Mouse (Mus musculus): ENCODE data around the gene Castor2. TPM values are rescaled to one million over a fixed set of nuclear protein-coding genes. Genes with fewer than 3 reads are reported as not detected.

The Castor2 gene
- 10 to 100 TPM; 57.1 to 58.0 TPM for total RNA-seq (2021)
- long read RNA-seq, full-length matches to known transcripts = 4 of 27 reads
- long read RNA-seq, partial matches to known transcripts = 1 of 27 reads
- long read RNA-seq, other reads (novel, unspliced or antisense) = 22 of 27 reads

GRCm38 (mm10) chr5:134099496-134100211, at the start of gene Castor2:
TSS of gene Castor2 (plus strand) at chr5:134099711.
- peak; percentile 96 to 98 for DNase-seq (ENCODE audit: low spot score in 2 of 2)

DNA sequence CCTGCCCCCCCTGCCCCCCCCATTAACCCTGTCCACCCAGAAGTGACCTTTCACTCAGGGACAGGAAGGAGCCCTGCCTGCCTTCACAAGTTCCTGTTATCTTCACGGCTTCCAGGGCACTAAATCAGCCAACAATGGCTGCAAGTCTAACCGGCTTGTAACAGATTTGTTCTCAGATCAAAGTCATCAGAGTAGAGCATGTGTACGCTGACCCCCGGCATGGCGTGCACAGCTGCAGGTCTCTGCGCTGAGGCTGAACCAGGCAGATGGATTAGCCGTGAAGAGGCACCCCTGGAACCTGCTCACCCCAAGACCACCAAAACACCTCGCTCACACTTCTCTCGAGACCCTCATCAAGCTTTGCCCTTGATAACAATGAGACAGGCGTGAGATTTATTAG, 48.8 kb upstream of the Castor2 start:
- DNase-seq (ENCODE audit: low spot score in 2 of 2) = no peak

DNA sequence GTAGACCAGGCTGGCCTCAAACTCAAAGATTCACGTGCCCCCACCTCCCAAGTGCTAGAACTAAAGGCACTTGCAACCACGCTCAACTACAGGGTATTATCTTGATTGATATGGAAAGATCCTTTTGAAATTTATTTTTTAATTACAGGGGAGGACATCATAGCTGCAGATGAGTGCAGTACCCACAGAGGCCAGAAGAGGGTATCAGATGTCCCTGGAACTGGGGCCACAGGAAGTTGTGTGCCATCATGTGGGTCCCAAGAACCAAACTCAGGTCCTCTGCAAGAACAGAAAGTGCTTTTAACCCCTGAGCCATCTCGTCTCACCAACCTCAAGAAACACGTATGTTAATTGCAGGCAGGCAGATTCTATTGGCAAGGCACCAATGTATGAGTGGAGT, 46.9 kb upstream of the Castor2 start:
- no peak for DNase-seq (ENCODE audit: low spot score in 2 of 2)

- DNase-seq (ENCODE audit: low spot score in 2 of 2) = no peak
These were observed 45.0 kb upstream of the Castor2 start for GRCm38 (mm10) chr5:134054496-134054895.

DNA sequence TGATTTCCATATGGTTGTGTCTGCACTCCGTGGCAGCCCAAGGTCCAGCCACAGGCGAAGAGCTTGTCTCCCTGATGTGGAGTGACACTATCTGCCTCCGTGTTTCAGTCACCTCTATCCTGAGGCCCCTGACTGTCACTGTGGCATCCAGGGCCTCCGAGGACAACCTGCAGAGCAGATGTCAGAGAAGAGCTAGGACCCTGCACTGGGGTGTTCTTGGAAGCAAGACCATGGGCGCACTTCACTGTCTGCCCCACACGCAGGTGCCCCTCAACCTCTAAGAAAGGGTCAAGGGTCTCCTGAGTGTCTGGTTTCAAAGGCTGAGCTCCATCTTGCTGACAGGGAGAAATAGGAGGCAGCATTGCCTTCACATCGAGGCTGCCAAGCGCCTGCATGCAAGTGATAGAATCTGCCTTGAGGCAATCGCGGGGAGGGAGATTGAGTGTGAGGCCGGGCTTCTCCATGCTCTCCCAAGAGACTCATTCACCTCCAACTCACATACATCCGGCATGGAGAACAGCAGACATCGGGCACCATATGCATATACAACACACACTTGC, 40.6 kb upstream of the Castor2 start:
- no peak for DNase-seq (ENCODE audit: low spot score in 2 of 2)

- DNase-seq (ENCODE audit: low spot score in 2 of 2) = peak; percentile 96 to 97
These were observed 36.0 kb upstream of the Castor2 start for GRCm38 (mm10) chr5:134063362-134064064.

DNA sequence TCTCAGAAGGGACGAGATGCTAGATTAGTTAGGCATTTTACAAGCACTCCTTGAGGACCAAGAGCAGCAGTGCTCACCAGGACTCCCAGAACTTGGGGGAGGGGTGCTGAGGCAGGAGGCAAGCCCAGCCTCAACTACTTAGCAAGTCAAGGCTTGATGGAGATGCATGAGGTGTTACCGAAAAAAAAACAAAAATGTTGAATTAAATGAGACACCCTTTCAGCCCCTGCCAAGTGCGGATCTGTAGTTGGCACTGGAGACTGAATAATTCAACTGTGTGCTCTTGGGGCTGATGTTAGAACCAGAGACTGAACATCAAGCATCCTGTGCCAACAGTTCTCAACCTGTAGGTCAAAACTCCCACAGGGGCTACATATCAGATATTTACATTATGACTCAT, 33.2 kb upstream of the Castor2 start:
- no peak for DNase-seq (ENCODE audit: low spot score in 2 of 2)

- DNase-seq (ENCODE audit: low spot score in 2 of 2) = peak in 1 of 2 experiments; percentile 29
These were observed 31.6 kb upstream of the Castor2 start for GRCm38 (mm10) chr5:134067924-134068323.

GRCm38 (mm10) chr5:134073512-134074041, 25.9 kb upstream of the Castor2 start:
- DNase-seq (ENCODE audit: low spot score in 2 of 2) = peak; percentile 72 to 81

DNA sequence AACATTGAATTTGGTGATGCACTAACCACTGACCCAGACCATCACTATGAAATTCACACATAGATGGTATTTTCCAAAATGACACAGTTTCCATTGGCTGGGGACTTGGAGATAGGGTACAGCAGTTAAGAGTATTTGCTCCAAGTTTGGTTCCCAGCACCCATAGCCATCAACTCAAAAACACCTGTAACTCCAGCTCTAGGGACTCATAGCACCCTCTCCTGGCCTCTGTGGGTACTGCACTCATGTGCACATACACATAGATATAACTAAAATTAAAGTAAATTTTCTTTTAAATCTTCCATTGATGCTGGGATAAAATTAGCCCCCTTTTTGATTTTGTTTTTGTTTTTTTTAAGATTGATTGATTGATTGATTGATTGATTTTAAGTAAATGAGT, 25.1 kb upstream of the Castor2 start:
- DNase-seq (ENCODE audit: low spot score in 2 of 2) = no peak

DNA sequence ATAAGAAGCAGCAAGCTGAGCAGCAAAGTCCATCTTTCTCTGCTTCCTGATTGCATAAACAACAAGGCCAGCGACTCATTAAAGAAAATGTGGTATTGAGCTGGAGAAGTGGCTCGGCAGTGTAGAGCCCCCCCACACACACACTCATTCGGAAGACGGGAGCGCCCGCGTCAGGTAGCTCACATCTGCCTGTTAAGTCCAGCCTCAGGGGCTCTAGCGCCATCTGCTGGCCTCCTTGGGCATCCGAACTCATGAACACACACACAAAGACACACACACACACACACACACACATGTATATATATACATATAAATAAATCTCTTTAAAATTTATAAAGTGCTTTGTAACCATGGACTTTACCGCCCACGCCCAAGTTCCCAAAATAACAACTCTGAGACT, 23.3 kb upstream of the Castor2 start:
- DNase-seq (ENCODE audit: low spot score in 2 of 2) = no peak

GRCm38 (mm10) chr5:134080685-134081548, 18.6 kb upstream of the Castor2 start:
- DNase-seq (ENCODE audit: low spot score in 2 of 2) = peak in 1 of 2 experiments; percentile 33

GRCm38 (mm10) chr5:134085227-134085626, 14.3 kb upstream of the Castor2 start:
- DNase-seq (ENCODE audit: low spot score in 2 of 2) = no peak

DNA sequence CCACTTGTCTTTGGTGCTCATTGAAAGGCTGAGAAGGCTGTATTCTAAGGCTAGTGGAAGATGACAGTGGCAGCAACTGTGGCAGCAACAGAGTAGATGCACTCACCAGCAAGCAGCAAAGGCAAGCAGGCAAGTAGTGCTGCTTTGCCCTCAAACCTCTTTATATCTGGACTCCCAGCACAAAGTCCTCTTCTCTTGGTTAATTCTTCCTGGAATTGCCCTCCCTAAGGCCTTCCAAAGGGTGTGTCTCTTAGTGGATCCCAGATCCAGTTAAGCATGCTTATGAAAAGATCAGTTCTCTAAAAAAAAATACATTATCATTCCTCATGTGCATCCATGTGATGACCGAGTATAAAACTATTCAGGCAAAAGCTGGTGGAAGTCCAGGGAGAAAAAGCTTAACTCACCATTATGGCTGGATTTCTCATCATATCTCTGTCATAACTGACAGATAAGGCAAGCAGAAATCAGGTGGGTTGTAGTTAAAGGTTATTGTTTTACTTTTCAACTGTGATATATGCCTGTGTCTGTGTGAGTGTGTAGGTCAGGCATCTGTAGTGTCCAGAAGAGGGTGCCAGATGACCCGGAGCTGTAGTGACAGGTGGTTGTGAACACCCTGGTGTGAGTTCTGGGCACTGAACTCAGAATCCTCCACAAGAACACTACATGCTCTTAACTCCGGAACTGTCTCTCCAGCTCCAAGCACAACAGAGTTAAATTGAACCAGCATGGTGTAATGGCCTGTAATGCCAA, 13.4 kb upstream of the Castor2 start:
- DNase-seq (ENCODE audit: low spot score in 2 of 2) = no peak

- DNase-seq (ENCODE audit: low spot score in 2 of 2) = no peak
These were observed 12.3 kb upstream of the Castor2 start for GRCm38 (mm10) chr5:134087211-134087610.

DNA sequence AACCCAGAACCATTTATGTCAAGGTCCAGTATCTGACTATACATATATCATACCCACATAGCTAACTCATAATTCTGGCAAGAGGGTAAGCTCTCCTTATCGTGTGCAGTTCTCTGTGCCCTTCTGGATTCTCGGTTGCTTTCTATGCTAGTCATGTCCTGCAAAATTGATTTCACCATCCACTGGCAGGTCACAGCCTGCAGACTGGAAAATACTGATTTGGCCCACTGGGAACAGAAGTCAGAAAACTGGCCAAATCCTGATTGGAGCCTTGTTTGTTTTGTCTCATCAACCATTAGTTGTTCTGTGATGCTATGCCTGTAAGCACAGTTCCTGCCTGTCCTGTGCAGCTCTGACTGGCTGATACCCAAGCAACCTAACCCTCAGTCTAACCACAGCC, 3.7 kb upstream of the Castor2 start:
- no peak for DNase-seq (ENCODE audit: low spot score in 2 of 2)

GRCm38 (mm10) chr5:134098341-134098902, 1.1 kb upstream of the Castor2 start:
- peak in 1 of 2 experiments; percentile 21 for DNase-seq (ENCODE audit: low spot score in 2 of 2)

- peak; percentile 56 to 71 for DNase-seq (ENCODE audit: low spot score in 2 of 2)
These were observed 535 bp upstream of the Castor2 start for GRCm38 (mm10) chr5:134098976-134099375.

DNA sequence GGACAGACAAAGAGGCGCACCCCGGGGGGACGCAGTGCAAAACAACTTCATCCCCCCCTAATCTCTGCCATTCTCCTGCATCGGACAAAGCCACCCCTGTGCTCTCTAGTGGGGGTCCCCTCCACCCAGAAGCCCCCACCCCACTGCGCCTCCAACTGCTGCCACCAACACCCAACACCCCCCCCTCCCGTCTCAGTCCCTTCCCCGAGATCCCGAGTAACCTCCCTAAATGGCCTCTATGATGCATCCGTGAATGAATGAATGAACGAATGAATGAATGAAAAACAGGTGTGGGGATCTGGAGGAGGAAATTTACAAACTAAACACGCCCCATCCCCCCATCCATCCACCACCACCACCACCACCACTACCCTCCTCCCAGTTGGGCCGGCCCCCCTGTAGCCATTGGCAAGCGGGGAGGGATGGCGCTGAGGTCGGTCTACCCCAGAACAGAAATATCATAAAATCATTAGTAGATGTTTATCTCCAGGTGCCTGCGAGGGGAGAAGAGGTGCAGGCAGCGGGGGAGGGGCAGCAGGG, 791 bp downstream of the Castor2 start:
- peak; percentile 30 to 37 for DNase-seq (ENCODE audit: low spot score in 2 of 2)

DNA sequence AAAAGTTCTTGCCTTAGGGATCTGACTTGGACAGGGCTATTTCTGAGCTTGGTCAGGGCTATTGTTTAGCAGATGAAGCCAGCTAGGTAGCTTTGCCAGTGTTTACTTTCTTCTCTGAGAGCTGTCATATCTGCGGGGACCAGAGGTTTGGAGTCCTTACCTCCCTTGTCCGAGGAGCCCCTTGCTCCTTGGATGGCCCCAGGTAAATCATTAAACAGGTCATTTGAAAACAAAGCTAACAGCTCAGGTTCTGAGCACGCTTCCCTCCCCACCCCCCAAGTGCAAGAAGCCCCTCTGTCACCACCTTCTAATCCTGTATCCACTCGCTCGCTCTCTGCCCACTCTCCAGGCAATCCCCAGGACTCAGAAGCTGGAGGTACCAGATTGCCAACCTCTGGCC, 1.8 kb downstream of the Castor2 start:
- DNase-seq (ENCODE audit: low spot score in 2 of 2) = no peak
